Mouse (Mus musculus) G1E (cell line): ENCODE measurements at regions not wholly inside any gene's neighbourhood (a gene's known extent, or its start where the extent isn't known, plus 50 kb on each side); places are given as distances from the start of the nearest gene placed in this dataset.

Experiments used
- CTCF ChIP-seq: IDR thresholded peaks from 2 replicates; pipeline ENCODE4 v1.5.1; 2012; ENCODE audit warnings: low read depth, low read length, inconsistent platforms, mixed read lengths
- GATA1 ChIP-seq: IDR thresholded peaks from 2 replicates; pipeline ENCODE4 v1.6.1; 2012; ENCODE audit warnings: borderline replicate concordance, low read length, inconsistent platforms, mixed read lengths

DNA sequence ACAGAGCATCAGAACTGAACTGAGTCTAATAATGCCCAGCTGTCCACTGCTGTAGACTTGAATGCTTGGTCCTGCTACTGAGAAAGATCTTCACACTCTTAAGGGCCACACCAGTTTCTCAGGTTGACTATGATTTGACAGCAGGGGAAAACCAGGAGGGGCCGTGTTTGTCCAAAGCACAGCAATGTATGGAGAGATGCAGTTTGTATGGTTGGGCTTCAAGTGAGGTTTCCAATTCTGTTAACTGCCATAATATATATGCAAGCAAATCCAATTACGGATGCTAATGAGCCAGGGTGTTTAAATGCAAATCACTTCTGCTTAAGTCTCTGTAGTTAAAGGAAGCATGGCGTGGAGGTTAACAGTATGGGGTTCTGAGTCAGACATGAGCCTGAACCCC lies 157.2 kb upstream of the 1700056E22Rik start:
- TF ChIP-seq GATA1 (no peak), CTCF (no peak)
